Mouse (Mus musculus) naive thymus-derived CD4-positive, alpha-beta T cell, adult 2 months (primary cell): ENCODE data around the gene Gramd1a.
A peak's percentile ranks its signal among the peaks of the same experiment; 100 is the strongest.

ENCODE experiments used
- DNase-seq: peaks from one replicate; pipeline ENCODE4 v3.0.0-alpha.2; 2011; ENCODE audit warnings: low read depth

Gene Gramd1a

DNA sequence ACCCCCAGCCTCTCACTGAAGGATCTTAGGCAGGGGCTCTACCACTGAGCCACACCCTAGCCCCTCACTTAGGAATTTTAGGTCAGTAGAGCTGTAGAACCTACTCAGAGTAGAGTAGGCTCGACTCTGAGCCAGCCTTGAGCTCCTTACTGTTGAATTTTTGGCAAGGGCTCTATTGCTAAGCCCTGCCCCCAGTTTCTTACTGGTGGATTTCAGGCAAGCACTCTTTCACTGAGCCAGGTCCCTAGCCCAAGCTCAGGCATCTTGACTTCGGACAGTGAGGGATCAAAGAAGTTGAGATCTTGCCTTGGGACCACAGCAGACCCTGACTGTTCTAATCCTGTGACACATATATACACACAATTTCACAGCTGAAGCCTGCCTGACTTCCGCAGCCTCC, 32.0 kb downstream of the Gramd1a start:
- no peak for DNase-seq

DNA sequence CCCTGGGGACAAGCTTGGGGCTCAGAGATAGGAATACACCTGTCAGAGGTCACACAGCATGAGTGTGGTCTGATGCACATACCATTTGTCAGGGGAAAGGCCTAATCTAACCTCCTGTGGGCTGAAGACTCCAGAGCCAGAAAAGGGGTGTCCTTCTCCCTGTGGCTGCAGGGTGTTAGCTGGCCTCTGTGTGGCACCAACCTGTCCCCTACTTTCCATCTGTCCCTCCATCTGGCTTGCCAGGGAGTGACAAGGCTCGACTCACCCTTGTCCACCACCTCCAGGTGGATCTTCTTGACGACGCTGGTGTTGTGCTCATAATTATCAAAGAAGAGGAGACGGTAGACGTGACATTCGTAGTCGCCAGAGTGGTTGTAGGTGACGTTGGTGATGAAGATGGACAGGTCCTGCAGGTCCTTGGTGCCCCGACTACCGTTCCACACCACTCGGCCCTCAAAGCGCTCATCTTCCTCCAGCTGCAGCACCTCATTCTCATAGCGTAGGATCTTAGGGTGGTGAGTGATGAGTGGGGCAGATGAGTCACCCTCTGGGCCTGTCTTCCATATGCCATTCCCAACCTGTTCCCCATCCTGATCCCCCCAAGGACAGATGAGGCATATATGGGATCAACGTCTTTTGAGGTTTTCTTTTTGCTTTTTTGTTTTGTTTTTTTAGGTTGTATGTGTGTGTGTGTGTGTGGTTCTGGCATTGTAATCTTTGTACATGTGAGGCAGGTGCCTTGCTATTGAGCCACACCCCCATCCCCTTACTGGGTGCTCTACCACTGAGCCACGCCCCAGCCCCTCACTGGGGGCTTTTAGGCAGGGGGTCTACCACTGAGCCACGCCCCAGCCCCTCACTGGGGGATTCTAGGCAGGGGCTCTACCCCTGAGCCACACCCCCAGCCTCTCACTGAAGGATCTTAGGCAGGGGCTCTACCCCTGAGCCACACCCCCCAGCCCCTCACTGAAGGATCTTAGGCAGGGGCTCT, 32.8 kb downstream of the Gramd1a start:
- DNase-seq, result no peak

DNA sequence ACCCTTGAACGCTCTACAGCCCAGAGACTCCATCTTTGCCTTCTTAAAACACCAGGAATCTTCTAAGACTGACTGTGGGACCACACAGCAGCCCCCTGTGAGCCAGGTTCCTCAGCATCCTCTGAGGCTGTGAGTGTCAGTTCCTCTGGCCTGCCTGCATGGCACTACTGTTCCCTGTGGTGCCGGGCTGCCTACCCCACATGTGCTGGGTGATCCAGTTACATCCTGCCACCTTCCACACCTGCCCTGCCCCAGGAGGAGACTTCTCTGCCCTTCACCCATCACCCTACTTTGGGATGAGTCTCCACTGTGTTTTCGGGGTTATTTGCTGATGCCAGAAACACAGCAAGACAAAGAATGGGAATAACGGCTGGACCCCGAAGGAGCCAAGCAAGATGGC, 36.1 kb downstream of the Gramd1a start:
- DNase-seq, result no peak

DNA sequence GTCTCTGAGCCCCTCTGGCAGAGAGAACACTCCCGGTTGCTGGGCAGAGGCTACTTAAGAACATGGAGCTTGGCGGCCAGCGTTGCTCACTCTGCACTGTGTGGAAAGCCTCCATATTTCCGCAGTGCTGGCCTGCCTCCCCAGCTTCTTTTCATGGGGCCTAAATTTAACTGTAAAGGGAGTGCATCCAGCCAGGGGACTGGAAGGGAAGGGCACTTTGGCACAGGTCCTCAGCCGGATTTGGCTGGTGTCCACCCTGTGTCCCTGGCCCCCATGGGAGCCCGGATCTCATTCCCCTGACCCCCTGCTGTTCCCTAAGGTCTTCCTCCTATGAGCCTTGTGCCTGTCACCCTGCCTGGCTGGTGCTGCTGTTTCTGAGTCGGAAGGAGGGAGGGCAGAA, 37.2 kb downstream of the Gramd1a start:
- DNase-seq, result no peak

DNA sequence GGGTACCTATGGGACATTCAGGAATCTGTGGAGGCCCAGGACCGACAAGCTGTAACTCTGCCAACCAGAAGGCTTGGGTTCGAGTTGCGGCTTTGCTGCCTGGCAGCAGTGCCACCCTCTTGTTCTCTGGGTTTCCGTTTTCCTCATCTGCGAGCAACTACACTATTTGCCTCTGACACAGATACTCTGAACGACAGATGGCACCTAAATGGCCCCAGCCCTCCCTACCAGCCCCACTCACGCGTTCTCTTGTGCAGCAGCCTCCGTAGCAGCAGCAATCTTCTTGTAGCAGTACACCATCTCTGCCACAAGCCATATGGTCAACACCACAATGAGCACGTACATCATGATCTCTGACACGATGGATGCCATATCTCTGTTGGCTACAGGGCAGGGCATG, 38.2 kb downstream of the Gramd1a start:
- no peak for DNase-seq

DNA sequence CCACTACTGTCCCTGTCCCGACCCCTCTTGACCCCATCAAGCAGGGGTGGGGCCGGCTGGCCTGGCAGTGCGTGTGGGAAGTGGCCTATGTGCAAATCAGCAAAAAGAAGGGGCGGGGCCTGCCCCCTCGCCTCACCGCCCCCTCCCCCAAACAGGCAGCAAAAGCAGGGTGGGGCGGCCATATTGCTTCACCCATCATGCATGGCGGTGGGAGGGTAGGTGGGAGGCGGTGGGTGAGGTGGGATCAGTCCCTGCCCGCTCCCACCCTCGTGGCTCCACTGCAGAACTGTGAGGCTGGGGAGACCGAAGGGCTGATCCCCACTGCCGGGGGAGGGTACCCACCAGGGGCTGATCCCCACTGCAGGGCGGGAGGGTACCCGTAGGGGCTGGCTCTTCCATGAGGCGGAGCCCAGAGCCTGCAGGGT, 39.0 kb downstream of the Gramd1a start:
- DNase-seq, result no peak

DNA sequence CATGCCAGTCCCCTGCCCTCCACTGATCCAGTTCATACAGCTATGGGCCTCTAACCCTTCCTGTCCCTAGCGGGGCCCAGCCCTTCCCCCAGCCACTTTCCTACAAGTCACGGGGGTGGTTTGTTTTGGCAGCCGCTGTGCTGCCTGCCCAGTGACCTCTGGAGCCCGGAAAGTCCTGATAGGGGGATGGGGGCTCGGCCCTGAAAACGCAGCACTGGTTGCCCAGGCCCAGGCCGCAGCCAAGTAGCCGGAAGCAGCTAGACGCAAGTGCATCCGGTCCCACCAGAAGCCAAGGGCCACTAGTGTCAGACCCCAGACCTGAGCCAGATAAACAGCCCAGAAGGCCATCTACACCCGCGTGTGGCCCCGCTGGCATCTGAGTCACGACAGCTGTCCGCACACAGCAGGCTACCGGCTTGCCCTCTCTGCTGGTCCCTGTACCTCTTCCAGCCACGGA, 40.1 kb downstream of the Gramd1a start:
- DNase-seq, result no peak

DNA sequence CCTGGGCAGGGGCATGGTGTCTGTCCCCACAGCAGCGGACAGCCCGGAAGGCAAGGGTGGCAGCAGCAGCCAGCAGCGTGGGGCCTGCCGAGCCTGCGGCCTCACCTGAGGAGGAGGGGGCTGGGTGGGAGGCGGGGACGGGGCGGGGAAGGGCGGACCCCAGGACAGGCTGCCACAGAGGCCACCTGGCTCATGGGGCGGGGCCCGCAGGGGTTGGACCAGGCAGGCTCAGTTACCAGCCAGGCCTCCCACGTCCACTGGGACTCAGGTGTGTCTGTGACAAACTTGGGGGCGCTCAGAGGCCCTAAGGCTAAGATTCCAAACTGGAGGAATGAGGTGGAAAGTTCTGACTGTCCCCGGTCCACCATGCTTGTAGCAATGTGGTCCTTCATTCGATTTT, 40.5 kb downstream of the Gramd1a start, which contains the start of gene Hpn:
Gene Hpn, minus strand, starts transcription at position 109 of the 400 bp plus-strand sequence.
- no peak for DNase-seq

DNA sequence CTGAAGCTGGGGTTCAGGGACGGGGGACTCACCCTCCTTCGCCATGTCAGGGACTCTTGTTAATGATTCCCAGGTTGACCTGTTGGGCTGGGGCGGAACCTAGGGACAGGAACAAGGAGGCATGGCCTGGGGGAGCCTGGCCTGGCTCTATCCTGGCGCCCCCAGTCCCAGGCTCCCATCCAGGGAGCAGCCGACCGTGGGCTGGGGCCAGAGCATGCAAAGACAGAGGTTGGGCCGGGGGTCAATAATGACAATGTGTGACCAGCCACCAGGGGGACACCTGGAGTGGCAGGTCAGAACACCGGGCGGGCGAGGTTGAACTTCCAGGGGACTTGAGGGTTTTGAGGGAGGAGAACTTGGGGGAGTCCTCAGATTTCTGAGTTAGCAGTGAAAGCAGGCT, 41.0 kb downstream of the Gramd1a start:
- DNase-seq, result no peak

DNA sequence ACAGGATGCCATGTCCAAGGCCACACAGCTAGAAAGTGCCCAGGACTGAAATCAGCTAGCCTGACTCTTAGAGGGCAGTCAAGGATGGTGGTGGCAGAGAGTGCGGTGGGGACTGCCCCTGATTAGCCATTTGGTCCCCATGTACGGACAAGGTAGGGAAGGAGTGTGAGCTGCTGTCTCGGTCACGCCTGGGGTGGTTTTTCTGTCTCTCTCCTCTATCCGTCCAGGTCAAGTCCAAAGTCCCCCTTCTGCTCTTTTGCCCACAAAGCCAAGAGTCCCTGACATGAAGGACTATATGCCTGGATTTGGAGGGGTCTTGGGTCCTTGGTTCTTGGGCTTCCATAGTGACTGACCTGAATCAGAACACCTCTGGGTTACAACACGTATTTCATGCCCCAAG, 41.9 kb downstream of the Gramd1a start:
- no peak for DNase-seq

DNA sequence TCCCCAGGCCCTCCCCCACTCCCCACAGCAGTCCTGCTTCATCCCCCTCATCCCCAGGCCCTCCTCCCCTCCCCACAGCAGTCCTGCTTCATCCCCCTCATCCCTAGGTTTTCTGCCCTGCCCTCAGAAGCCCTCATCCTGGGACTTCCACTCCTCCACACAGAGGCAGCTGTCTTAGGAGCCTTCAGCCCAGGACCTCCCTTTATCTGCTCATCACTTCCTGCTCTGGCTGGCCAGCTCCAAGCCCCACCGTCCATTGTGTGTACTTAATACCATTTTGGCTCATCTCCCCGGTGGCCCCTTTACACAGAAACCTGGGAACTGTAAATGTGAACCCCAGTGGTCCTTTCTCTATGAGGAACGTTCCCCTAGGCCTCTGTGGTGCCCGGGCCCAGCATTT, 43.7 kb downstream of the Gramd1a start:
- DNase-seq, result no peak

DNA sequence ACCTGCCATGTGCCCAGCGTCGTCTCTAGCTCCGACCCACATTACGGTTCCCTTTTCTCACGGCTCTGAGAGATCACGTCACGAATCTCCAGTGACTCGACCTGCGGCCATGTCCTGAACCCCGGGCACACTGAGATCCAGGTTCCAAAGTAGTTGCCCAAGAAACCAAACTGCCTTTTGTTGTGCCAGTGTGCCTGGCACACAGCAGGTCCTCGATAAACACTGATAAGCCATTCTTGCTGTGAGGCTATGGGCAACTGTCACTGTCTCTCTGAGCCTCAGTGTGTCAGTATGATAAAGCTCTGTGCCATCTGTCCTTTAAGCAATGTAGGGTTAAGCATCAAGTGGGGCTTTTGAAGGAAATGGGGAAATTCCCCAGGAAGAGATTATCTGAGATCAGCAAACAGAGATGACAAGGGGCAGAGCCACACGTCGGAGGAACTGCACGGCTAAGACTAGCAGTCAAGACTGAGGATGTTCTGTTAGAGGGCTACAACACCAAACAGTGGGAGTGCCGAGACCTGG, 44.8 kb downstream of the Gramd1a start:
- DNase-seq, result peak; percentile 60

DNA sequence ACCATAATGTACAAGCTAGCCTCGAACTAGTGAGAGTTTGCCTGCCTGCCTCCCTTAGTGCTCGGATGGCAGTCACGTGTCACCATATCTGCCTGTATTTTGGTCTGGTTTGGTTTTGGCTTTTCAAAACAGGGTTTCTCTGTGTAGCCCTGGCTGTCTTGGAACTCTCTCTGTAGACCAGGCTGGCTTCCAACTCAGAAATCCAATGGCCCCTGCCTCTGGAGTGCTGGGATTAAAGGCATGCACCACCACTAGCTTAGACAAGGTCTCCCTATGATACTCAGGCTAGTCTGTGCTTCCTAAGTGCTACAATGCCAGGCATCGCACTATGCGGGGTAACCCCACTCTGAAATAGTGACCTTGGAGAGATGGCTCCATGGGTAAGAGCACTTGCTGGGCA, 45.9 kb downstream of the Gramd1a start:
- DNase-seq, result no peak

DNA sequence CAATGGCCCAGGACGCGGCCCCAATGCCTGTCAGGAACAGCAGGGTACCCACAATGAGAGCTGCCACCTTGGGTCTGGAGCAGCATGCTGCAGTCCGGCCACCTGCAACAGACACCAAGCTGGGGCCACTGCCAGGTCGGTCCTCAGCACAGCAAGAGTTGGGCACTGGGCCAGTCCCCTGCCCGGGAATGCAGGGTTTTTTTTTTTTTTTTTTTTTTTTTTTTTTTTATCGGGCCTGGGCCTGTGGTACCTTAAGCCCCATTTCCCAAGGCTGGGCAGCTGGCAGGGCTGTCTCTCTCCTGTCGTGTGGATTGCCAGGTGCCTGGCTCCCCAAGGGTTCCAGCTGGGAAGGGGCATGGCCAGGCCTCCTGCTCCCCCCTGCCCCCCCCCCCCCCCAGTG, 46.6 kb downstream of the Gramd1a start:
- no peak for DNase-seq

DNA sequence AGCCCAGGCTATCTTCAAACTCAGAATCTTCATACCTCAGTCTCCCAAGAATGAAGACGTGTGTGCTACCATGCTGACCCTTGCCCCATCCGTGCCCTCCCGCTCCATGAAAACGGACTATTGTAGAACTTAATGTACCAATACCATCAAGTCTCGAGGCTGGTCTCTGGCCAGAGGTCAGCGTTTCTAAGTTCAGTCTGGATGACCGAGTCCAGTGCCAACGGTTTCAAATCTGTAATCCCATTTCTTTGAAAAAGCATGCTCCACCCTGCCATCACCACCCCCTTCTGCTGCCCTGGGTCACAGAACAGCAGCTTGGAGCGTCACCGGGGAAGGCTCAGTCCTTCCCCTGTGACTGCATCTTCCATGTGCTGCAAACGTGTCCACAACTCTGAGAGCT, 47.9 kb downstream of the Gramd1a start:
- no peak for DNase-seq

DNA sequence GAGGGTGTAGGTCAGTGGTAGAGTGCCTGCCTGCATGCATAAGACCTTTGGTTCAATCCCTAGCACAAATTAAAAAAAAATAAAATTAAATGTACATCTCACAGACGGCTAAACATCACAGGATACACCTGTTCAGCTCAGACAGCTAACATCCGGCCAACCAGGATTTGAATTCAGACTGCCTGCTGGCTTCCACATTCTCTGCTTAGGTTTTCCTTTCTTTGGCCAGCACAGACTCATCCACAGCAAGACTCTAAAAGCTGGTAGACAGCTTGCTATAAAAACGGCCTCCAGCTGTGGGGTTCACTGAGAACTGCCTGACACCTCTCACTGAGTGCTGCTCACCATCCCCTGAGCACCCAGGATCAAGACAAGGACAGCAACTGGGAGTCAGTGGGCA, 49.5 kb downstream of the Gramd1a start:
- peak; percentile 39 for DNase-seq

DNA sequence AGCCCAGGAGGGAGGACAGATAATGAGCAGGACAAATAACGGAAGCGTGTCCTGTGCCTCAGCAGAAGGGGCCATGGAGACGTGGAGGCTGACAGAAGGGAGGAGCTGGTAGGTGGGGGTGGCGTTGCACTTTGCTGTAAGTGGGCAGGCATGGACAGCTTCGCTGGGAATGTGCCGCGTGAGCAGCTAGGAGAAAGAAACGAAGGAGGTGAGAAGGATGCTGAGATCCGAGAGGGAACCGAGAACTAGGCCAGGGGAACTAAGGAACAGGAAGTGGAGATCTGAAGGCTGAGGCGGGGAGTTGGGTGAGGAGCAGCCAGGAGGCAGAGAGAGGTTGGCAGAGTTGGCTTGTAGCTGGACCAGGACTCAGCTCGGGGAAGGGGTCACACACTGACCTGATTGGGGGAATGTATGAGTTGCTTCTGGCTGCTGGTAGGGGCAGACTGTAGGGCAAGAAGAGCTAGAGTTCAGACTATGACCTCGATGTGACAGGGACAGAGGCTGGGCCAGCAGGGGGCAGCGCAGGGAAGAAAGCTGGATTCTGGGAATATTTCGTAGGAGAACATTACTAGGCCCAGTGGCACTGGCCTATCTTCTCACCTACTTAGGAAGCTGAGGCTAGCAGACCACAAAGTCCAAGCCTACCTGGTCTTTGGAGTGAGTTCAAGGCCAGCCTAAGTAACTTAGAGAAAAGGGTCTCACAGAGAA, 50.5 kb downstream of the Gramd1a start:
- peak; percentile 43 for DNase-seq

DNA sequence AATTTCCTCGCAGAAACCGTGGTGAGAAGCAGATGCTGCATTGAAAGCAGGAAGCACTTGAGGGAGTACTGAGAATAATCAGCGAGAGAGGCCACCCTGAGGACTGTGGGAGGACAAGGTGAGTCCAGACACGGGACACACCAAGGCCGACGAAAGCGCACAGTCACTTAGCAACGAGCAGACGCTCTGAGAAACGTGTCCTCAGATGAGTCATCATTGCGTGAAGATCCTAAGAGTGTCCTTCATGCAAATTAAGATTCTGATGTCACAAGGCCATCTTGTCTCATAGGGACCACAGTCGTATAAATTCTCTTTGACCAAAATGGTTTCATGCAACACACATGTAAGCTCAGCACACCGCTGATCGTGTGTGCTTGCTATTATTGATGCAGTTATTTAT, 54.9 kb downstream of the Gramd1a start:
- no peak for DNase-seq

DNA sequence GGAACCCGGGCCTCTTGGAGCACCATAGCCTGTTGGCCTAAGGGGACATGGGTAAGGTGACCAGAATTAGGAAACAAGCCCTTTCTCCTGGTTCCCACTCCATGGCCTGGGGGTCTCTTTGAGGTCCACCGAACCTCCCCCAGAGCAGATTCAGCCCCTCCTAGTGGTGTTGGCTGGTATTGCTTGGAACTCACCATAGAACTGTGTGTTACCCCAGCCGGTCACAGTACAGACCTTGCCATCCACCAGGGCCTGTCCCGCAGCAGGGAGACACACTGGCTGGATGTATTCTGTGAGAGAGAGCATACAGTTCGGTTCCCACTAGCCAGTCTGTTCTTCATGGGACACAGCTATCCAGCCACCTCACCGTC, 56.1 kb downstream of the Gramd1a start:
- no peak for DNase-seq

DNA sequence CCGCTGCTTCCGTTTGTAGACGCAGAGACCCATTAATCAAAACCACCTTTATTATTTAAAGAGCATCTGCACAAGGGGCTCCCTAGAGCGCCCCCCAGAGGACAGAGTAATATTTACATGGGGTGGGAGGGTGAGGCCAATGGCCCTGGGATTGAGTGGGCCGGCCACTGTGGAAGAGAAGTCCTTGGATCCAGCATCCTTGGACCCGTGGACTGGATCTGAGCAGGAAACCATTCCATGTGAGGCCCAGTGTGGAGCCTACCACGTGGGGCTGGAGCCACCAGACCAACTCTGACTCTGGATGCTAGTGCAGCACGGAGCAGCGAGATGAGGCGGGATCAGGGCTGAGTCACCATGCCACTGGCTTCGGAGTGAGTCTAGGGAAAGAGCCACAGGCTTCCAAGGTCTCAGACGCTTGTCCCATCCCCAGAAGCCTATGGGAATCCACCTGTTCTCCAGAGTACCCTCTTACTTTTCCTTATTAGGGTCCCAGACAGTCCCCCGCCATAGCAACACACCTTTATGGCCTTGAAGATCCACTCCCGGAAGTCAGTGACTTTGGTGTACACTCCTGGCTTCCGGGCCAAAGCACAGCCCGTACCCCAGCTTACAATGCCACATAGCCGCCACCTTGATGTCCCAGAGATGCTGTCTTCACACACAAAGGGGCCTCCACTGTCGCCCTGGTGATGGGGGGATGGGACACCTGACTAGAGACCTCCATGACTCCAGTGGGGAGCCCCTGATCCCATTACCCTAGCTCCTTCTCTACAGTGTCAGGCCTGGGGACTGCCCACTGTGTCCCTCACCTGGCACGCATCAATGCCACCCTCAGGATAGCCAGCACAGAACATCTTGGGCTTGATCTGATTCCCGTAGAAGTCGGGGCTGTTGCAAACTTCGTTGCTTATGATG, 56.7 kb downstream of the Gramd1a start:
- peak; percentile 28 for DNase-seq

DNA sequence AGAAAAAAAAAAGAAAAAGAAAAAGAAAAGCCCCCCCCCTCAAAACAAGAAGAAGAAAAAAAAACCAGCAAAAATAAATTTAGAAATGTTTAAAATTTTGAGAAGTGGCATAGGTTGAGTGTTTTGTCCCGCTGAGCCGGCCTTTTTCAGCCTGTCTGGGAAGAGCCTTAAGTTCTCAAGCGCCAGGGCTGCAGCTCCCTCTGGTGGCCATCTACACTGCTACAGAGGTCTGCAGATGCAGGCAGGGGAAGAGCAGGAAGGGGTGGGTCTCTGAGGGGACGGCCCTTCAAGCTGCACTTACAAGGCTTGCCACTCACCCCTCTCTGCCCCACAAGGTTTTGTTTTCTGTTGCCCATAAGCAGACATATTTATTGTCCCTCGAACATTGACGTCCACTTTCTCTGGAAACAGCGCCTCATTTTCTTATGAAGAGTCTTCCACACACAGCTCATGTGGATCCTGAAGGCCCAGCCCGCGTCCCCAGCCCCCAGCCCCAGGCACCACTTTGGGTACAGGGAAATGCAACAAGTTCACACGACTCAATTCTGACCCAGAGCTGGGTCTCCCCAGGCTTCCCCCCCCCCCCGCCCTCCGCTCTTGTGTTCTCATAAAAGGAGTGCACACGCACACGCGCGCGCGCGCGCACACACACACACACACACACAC, 58.0 kb downstream of the Gramd1a start:
- DNase-seq, result peak; percentile 95
